Mouse (Mus musculus) forebrain, embryonic 14.5 days (tissue): ENCODE measurements at regions not wholly inside any gene's neighbourhood (a gene's known extent, or its start where the extent isn't known, plus 50 kb on each side); places are given as distances from the start of the nearest gene placed in this dataset.
A peak's percentile ranks its signal among the peaks of the same experiment; 100 is the strongest.

Experiments used
- ATAC-seq: fragments of 200-750 bp; cut with Nextera tagmentation; 2 replicates; pipeline ENCODE4 v1.8.0; 2017; ENCODE audit warnings: mild to moderate bottlenecking, moderate library complexity
- DNase-seq: peaks from one replicate; pipeline ENCODE4 v3.0.0-alpha.2; 2015; ENCODE audit warnings: low spot score
- H3K27ac ChIP-seq: fragments of 300-500 bp; sonication (generic); 2 replicates; pipeline ENCODE4 v1.5.1; 2014; ENCODE audit warnings: low read depth, mild to moderate bottlenecking, control low read depth, low read length, moderate library complexity
- H3K27me3 ChIP-seq: fragments of 300-500 bp; sonication (generic); replicated peaks from 2 replicates; pipeline ENCODE4 v1.6.1; 2014; ENCODE audit warnings: low read length, control low read depth, mixed read lengths; ENCODE audit not compliant: control insufficient read depth, insufficient read depth
- H3K36me3 ChIP-seq: fragments of 300-500 bp; sonication (generic); 2 replicates; pipeline ENCODE4 v1.6.1; 2014; ENCODE audit warnings: low read length, control low read depth; ENCODE audit not compliant: control insufficient read depth, insufficient read depth
- H3K4me1 ChIP-seq: fragments of 300-500 bp; sonication (generic); 2 replicates; pipeline ENCODE4 v1.6.1; 2014; ENCODE audit warnings: antibody characterized with exemption, low read length, control low read depth; ENCODE audit not compliant: control insufficient read depth, insufficient read depth
- H3K4me2 ChIP-seq: fragments of 300-500 bp; sonication (generic); 2 replicates; pipeline ENCODE4 v1.6.1; 2014; ENCODE audit warnings: mild to moderate bottlenecking, control low read depth, low read length
- H3K4me3 ChIP-seq: fragments of 300-500 bp; sonication (generic); 2 replicates; pipeline ENCODE4 v1.5.1; 2014; ENCODE audit warnings: low read depth, low read length, control low read depth
- H3K9ac ChIP-seq: fragments of 300-500 bp; sonication (generic); 2 replicates; pipeline ENCODE4 v1.6.1; 2014; ENCODE audit warnings: mild to moderate bottlenecking, low read length, control low read depth, moderate library complexity
- H3K9me3 ChIP-seq: fragments of 300-500 bp; sonication (generic); replicated peaks from 2 replicates; pipeline ENCODE4 v1.6.1; 2016; ENCODE audit warnings: low read length, control low read depth, mixed read lengths; ENCODE audit not compliant: control insufficient read depth
- WGBS: fragments of 180-500 bp; shearing (Covaris S2); extraction: QIAGEN DNeasy Blood & Tissue Kit; methylation state at CpG from one replicate; pipeline ENCODE4 v1.1.7; 2014; 5-methylcytosine and 5-hydroxymethylcytosine counted together

DNA sequence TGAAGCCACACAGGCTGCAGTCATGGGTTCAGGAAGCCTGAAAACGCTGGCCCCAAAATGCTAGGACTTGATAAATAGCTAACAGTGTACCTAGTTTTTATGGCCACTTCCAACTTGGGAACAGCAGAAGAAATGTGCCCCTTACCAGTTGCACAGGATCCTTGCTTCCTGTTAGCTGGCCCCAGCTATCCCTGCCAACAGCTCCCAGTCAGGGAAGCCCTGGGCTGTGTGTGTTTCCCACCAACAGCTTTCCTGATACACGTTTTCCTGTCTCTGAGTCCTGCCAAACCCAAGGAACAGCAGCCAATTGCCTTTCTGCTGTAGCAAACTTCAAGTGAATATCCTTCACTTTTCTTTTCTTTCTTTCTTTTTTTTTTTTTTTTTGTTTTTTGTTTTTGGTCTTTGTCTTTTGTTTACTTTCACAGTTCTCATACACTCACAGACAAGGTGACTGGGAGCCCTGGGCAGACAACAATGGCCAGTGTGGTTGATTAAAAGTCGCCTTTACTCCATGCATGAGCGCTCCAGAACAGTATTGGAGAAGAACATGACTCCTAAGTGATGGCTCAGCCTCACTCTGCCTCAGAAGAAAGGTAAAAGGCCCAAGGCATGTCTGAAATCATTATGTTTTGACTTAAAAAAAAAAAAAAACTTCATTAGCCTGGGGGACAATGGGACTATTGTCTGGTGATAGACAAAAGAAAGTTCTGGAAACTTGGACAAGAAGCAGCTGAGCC, 151.7 kb downstream of the Bcl2l11 start:
- Histone ChIP-seq H3K9me3 (no peaks in the 10 kb centered on the region), H3K4me3 (no peak overlapping the region), H3K27me3 (no peaks in the 10 kb centered on the region), H3K4me1 (peaks cover 22% of the 10 kb centered on the region), H3K27ac (peak overlapping the region; percentile 73), H3K9ac (no peak overlapping the region), H3K36me3 (no peaks in the 10 kb centered on the region), H3K4me2 (peak overlapping the region; percentile 38; the same call in 1 of the 2 replicates)
- peak; percentile 70 for DNase-seq
- no peak for ATAC-seq
- WGBS: 25% methylated on average over 4 of the region's 4 CpGs

- H3K9ac ChIP-seq: no peak overlapping the region
- no peaks in the 10 kb centered on the region for H3K9me3 ChIP-seq
- ATAC-seq (peak; percentile 22; the same call in 1 of the 2 replicates), DNase-seq (no peak)
- H3K4me3 ChIP-seq: no peak overlapping the region
- H3K27ac ChIP-seq: peak overlapping the region; percentile 73
- 23% methylated on average over 5 of the region's 5 CpGs for WGBS
- peaks cover 22% of the 10 kb centered on the region for H3K4me1 ChIP-seq
- H3K27me3 ChIP-seq: no peaks in the 10 kb centered on the region
- H3K4me2 ChIP-seq: peak overlapping the region; percentile 38
- H3K36me3 ChIP-seq: no peaks in the 10 kb centered on the region
Observed at GRCm38 (mm10) chr2:128278124-128278432, 152.2 kb downstream of the Bcl2l11 start.

GRCm38 (mm10) chr2:128278608-128279081, 152.8 kb downstream of the Bcl2l11 start:
- H3K9ac ChIP-seq: no peak overlapping the region
- no peaks in the 10 kb centered on the region for H3K27me3 ChIP-seq
- peaks cover 22% of the 10 kb centered on the region for H3K4me1 ChIP-seq
- H3K36me3 ChIP-seq: no peaks in the 10 kb centered on the region
- H3K4me3 ChIP-seq: no peak overlapping the region
- 6% methylated on average over 12 of the region's 12 CpGs for WGBS
- DNase-seq (peak; percentile 93), ATAC-seq (peak; percentile 86)
- H3K4me2 ChIP-seq: peak overlapping the region; percentile 38
- H3K9me3 ChIP-seq: no peaks in the 10 kb centered on the region
- peak overlapping the region; percentile 73; the same call in 1 of the 2 replicates for H3K27ac ChIP-seq

- H3K4me2 ChIP-seq: no peak overlapping the region; the same call in 1 of the 2 replicates
- 55% methylated on average over 10 of the region's 10 CpGs for WGBS
Observed at GRCm38 (mm10) chr2:128279127-128279710, 153.4 kb downstream of the Bcl2l11 start.

GRCm38 (mm10) chr2:128282591-128282990, 156.8 kb downstream of the Bcl2l11 start:
- H3K4me3 ChIP-seq: no peak overlapping the region
- H3K9ac ChIP-seq: no peak overlapping the region
- 23% methylated on average over 4 of the region's 4 CpGs for WGBS
- H3K27me3 ChIP-seq: no peaks in the 10 kb centered on the region
- ATAC-seq (no peak), DNase-seq (no peak)
- H3K9me3 ChIP-seq: no peaks in the 10 kb centered on the region
- H3K27ac ChIP-seq: no peak overlapping the region
- peaks cover 28% of the 10 kb centered on the region for H3K4me1 ChIP-seq
- H3K4me2 ChIP-seq: no peak overlapping the region
- H3K36me3 ChIP-seq: no peaks in the 10 kb centered on the region

More at GRCm38 (mm10) chr2:128279127-128279710, 153.4 kb downstream of the Bcl2l11 start:
- H3K9me3 ChIP-seq: no peaks in the 10 kb centered on the region
- ATAC-seq (peak; percentile 22; the same call in 1 of the 2 replicates), DNase-seq (no peak)
- peaks cover 22% of the 10 kb centered on the region for H3K4me1 ChIP-seq
- H3K9ac ChIP-seq: no peak overlapping the region
- H3K4me3 ChIP-seq: no peak overlapping the region
- H3K27me3 ChIP-seq: no peaks in the 10 kb centered on the region
- H3K36me3 ChIP-seq: no peaks in the 10 kb centered on the region
- H3K27ac ChIP-seq: no peak overlapping the region

DNA sequence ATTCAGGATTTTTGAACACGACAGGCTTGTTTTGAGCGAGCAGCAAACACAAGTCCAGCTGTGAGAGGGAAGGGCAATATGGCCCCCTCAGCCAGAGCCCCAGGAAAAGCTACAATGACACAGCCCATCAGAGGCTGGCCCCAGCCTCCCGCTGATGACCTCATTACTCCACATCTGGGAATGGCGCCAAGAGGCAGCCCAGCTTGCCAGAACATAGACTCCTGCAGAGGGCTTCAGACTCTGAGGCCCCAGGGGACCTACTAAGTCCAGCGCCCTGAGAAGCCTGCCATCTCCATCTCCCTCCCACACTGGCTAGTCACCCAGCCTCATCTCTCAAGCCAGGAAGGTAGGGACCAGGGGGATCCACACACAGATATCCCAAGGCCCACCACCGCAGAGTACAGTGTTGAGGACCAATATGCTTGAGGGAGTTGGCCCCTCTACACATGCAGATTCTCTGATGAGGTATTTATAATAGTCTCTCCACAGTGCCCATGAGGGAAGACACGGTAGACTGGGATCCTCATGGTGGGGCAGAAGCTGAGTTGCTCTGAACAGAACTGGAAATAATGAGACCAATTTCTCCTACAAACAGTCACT, 159.1 kb downstream of the Bcl2l11 start:
- no peaks in the 10 kb centered on the region for H3K27me3 ChIP-seq
- no peaks in the 10 kb centered on the region for H3K36me3 ChIP-seq
- no peak overlapping the region for H3K4me2 ChIP-seq
- WGBS: 35% methylated on average over 7 of the region's 7 CpGs
- no peaks in the 10 kb centered on the region for H3K9me3 ChIP-seq
- H3K9ac ChIP-seq: no peak overlapping the region
- no peak overlapping the region; the same call in 1 of the 2 replicates for H3K27ac ChIP-seq
- DNase-seq (peak; percentile 80), ATAC-seq (peak; percentile 54)
- H3K4me1 ChIP-seq: peaks cover 20% of the 10 kb centered on the region
- no peak overlapping the region for H3K4me3 ChIP-seq

DNA sequence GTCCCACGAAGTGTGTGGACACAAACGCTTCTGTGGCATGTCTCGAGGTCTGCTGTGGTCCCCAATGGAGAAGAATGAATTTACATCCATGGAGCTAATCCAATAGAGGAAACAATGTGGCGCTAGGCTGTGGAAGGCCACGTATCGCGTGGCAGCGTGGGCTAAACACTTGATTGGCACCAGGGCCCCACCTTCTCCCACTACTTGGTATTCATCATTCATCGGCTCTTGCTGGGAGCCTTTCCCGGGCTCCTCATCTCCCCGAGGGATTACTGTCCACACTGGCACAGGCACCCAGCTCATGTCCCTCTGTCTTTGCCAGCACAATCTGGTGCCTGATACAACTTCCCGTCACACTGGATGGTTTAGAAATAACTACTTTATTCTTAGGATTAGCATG, 159.6 kb downstream of the Bcl2l11 start:
- ATAC-seq (0 out of 2 replicates have a peak, but pooled peaks have one; percentile 10), DNase-seq (peak; percentile 46)
- Histone ChIP-seq H3K4me2 (no peak overlapping the region), H3K27me3 (no peaks in the 10 kb centered on the region), H3K4me3 (no peak overlapping the region), H3K9me3 (no peaks in the 10 kb centered on the region), H3K27ac (no peak overlapping the region; the same call in 1 of the 2 replicates), H3K9ac (no peak overlapping the region), H3K4me1 (peaks cover 20% of the 10 kb centered on the region), H3K36me3 (no peaks in the 10 kb centered on the region)
- 51% methylated on average over 12 of the region's 12 CpGs for WGBS

- H3K27me3 ChIP-seq: no peaks in the 10 kb centered on the region
- H3K4me2 ChIP-seq: no peak overlapping the region
- H3K27ac ChIP-seq: peak overlapping the region; percentile 56; the same call in 1 of the 2 replicates
- H3K9me3 ChIP-seq: no peaks in the 10 kb centered on the region
- WGBS: 3% methylated on average over 12 of the region's 12 CpGs
- peaks cover 20% of the 10 kb centered on the region for H3K4me1 ChIP-seq
- no peak overlapping the region; the same call in 1 of the 2 replicates for H3K9ac ChIP-seq
- ATAC-seq (peak; percentile 78), DNase-seq (peak; percentile 90)
- no peak overlapping the region for H3K4me3 ChIP-seq
- H3K36me3 ChIP-seq: no peaks in the 10 kb centered on the region
Observed at GRCm38 (mm10) chr2:128288138-128288551, 162.3 kb downstream of the Bcl2l11 start.
